Mouse (Mus musculus) kidney, adult 10 weeks (tissue): Measurements from ENCODE around the gene Aes. TPM values are rescaled to one million over a fixed set of nuclear protein-coding genes. Genes with fewer than 3 reads are reported as not detected.

Experiments used
- polyA plus RNA-seq: library from polyadenylated mRNA; stranded (reverse); fragments of 350-450 nt; fragmentation: Illumina TruSeq; extraction: RNeasy Lipid Tissue Mini Kit (QIAGEN cat#74804); gene quantifications from one replicate; pipeline ENCODE4 v1.2.3, GENCODE M21; 2014; ENCODE audit warnings: low read depth, low replicate concordance

Gene Aes
- 18.4 TPM for polyA plus RNA-seq

DNA sequence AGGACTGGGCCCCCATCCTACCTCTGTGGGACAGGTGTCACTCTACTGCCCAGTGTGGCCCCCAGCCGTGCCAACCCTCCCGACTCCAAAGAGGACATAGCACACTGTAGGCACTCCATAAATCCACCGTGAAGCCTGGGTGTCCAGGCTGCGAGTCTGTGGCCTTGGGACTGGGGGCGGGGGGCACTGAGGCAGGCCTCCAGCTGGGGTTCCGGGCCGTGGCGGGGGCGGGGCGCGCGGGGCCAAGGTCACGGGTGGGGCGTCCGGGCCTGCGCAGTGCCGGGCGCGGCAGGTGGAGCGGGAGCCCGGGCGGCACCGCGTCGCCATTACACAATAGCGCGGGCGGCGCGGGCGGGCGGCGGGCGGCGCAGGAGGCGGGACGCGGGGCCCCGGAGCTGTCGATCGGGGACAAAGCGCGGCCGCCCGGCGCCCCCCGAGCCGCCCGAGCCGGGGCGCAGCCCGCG, at the start of gene Aes:
Gene Aes, plus strand, starts transcription at position 326 of the 464 bp plus-strand sequence.

DNA sequence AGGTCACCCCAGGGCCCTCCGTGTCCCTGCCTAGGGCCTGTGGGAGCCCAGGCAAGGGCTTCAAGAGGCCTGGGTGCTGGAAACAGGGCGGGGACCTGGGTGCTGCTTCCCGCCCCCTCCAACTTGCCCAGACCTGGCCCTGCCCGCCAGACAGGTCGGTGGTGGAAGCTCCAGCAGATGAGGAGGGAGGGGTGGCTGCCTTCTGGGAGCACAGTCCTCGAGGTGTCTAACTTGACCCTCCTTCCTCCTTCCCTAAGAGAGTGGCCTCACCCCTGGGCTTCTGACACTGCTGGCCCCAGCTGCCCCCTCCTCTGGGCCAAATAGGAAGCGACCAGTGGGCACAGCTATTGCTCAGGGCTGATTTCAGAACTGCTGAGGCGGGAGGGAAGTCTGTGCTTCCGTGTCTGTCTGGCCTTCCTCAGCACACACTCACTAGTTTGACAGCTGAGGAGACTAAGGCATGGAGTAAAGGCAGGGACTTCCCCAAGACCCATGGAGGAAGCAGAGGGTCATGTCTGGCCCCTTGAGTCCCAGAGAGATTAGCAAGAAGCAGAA, 35.2 kb upstream of the Aes start, which contains the start of gene Gna15:
Gene Gna15, minus strand, starts transcription at position 175 of the 555 bp plus-strand sequence.

DNA sequence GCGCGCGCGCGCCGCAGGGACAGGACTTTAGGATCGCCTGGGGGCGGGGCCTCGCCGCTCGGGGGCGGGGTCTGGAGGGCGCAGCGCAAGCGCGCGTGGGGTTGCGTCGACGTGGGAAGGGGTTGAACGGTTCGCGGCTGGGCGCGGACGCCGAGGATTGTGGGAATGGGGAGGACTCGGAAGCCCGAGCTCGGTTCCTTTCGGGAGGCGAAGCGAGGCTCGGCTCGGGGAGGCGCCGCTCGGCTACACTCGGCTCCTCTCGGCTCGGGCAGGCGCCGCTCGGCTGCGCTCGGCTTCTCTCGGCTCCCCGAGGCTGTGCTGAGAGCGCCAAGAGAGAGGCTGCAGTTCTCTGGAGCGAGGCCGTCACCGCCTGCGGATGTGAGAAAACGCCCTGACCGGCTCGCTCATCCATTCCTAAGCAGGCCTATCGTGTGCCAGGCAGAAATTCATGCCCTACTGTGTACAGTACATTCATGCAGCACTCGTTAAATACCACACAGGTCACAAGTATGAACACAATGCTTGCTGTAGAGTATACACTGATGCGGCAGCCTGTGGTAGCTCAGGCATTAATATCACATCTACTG, 14.0 kb upstream of the Aes start, which contains the start of gene Gna11:
Gene Gna11, minus strand, starts transcription at position 30 of the 587 bp plus-strand sequence.

DNA sequence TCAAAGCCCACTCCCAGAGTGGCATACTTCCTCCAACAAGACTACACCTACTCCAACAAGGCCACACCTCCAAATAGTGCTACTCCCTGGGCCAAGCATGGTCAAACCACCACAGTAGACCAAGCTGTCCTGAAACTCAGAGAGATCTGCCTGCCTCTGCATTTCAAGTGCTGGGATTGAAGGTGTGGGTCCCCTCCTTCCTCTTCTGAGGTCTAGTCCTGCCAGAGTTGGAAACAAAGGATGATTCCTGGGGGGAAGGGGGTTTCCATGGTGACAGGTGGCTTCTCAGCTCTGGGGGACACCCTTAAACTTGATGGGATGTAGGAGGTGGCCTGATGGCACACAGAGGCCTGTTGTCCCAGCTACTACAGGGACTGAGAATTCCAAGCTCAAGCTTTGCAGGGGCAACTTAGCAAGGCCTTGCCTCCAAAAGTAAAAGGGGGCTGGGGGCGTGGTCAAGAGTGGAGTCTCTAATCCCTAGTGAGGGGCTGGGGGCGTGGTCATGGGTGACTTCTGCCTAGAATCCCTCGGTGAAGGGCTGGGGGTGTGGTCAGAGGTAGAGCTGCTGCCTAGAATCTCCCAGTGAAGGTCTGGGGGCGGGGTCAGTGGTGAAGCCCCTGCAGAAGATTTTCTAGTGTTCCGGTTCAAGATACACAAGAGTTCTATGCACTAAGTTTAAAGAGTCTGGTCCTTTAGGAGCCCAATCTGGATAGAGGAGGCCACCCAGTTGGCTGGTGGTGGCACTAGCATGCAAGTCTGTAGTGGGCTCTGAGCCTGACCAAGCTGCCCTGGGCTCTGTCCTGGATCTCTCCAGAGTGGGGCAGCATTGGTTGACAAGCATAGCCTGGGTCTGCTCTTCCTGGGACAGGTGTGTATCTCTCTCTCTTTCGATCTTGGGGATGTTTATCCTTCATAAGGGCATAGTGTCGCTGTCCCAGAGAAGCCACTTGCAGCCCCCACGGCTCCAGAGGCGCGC, 15.1 kb downstream of the Aes start, which contains the start of gene Tle2:
Gene Tle2, plus strand, starts transcription at position 481 of the 976 bp plus-strand sequence.

DNA sequence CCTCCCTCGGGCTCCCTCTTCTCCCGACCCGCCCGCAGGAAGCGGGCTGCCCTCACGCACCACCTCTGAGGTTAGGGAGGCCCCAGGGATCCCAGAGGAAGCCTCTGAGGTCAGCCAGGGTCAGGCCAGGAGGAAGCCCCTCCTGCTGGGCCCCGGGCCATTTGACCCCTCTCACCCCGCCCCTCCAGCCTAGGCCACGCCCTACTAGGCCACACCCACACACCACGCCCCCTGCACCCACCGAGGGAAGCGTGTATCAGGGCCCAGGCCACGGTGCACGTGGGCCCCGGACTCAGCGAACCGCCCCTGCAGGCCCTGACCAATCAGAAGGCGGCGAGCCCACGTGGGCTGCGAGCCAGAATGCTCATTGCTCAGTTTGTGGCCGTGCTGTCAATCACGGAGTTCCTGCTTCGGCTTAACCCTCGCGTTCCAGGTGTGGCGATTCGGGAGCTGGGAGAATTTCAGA, 41.5 kb downstream of the Aes start, which contains the start of gene Tle6:
Gene Tle6, minus strand, starts transcription at position 336 of the 466 bp plus-strand sequence.

DNA sequence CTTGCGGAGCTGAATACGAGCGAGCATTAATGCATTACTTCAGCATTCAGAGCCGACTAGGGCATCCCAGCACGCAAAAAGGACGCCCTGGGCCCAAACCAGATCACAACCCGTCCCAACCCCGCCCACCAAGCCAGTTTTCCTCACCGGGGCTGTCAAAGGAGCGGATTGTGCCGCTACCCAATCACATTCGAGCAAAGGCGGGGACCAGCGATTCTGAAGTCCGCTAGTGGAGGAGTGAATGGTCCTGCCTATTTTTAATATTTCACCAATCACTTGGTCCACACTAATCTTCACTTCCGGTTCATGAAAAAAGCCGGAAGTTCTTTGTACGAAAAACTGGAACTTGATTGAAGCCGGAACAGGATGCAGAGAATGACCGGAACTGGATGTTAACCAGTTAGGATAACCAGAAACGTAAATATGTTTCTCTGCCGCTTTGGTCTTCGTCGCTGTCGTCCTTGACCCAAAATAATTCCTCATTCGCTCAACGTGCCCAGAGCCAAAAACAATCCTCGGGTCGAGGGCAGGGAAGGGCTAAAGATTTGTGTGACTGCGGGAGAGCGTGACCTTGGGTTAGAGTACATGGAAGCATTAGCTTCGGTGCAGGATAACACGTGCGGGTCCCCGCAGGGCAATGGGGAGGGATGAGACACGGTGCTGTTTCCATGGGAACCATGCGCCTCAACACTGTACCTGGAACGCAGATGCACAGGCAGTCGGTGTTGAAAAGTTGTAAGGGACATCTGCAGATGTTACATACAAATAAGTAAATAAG, 46.9 kb downstream of the Aes start, which contains the start of gene BC025920:
Gene BC025920, plus strand, starts transcription at position 297 of the 778 bp plus-strand sequence.

Other genes starting within 250 kb of the Aes start
- gene Cactin, start 238.4 kb upstream of the Aes start, polyA plus RNA-seq: 0.16 TPM
- not detected for gene Tbxa2r, start 230.8 kb upstream of the Aes start, polyA plus RNA-seq
- gene Gipc3, start 216.2 kb upstream of the Aes start, polyA plus RNA-seq: not detected
- gene Hmg20b, start 209.0 kb upstream of the Aes start, polyA plus RNA-seq: 5.1 TPM
- 0.24 TPM for gene Mfsd12, start 202.0 kb upstream of the Aes start, polyA plus RNA-seq
- gene 4930404N11Rik, start 193.7 kb upstream of the Aes start, polyA plus RNA-seq: not detected
- not detected for gene Fzr1, start 181.0 kb upstream of the Aes start, polyA plus RNA-seq
- gene Dohh, start 175.1 kb upstream of the Aes start, polyA plus RNA-seq: not detected
- not detected for gene Gm48551, start 175.0 kb upstream of the Aes start, polyA plus RNA-seq
- not detected for gene Gm48552, start 170.5 kb upstream of the Aes start, polyA plus RNA-seq
- 25.1 TPM for gene Smim24, start 166.4 kb upstream of the Aes start, polyA plus RNA-seq
- gene Nfic, start 103.9 kb upstream of the Aes start, polyA plus RNA-seq: 11.8 TPM
- not detected for gene Celf5, start 76.8 kb upstream of the Aes start, polyA plus RNA-seq
- gene Ncln, start 63.1 kb upstream of the Aes start, polyA plus RNA-seq: 0.53 TPM
- not detected for gene S1pr4, start 59.4 kb upstream of the Aes start, polyA plus RNA-seq
- gene Gna15, start 35.3 kb upstream of the Aes start, polyA plus RNA-seq: not detected
- 2.5 TPM for gene Gna11, start 14.3 kb upstream of the Aes start, polyA plus RNA-seq
- gene Tle2, start 15.1 kb downstream of the Aes start, polyA plus RNA-seq: 6.3 TPM
- gene Tle6, start 41.6 kb downstream of the Aes start, polyA plus RNA-seq: 0.73 TPM
- gene BC025920, start 46.8 kb downstream of the Aes start, polyA plus RNA-seq: 2.3 TPM
- gene Sirt6, start 68.3 kb downstream of the Aes start, polyA plus RNA-seq: not detected
- gene Ankrd24, start 69.1 kb downstream of the Aes start, polyA plus RNA-seq: 2.0 TPM
- gene Gm10778, start 89.6 kb downstream of the Aes start, polyA plus RNA-seq: 13.7 TPM
- gene Zfp433, start 145.3 kb downstream of the Aes start, polyA plus RNA-seq: 19.9 TPM
- 13.5 TPM for gene Gm3055, start 211.7 kb downstream of the Aes start, polyA plus RNA-seq